Mouse (Mus musculus) kidney, adult 10 weeks (tissue): ENCODE data around the gene Ccn1. TPM values are rescaled to one million over a fixed set of nuclear protein-coding genes. Genes with fewer than 3 reads are reported as not detected.

Source experiments
- polyA plus RNA-seq: library from polyadenylated mRNA; stranded (reverse); fragments of 350-450 nt; fragmentation: Illumina TruSeq; extraction: RNeasy Lipid Tissue Mini Kit (QIAGEN cat#74804); gene quantifications from one replicate; pipeline ENCODE4 v1.2.3, GENCODE M21; 2014; ENCODE audit warnings: low read depth, low replicate concordance

Ccn1 gene
- 18.6 TPM for polyA plus RNA-seq

GRCm38 (mm10) chr3:145649852-145650202 is at the start of gene Ccn1:
TSS of gene Ccn1 (minus strand) at chr3:145649981.

Other genes starting within 250 kb of the Ccn1 start
- gene Znhit6, start 73.8 kb downstream of the Ccn1 start, polyA plus RNA-seq = 22.0 TPM
- 215 TPM for gene Ddah1, start 108.7 kb upstream of the Ccn1 start, polyA plus RNA-seq